Mouse (Mus musculus) neutrophil, adult 5-6 weeks (primary cell): Measurements from ENCODE around the gene Pde6c. TPM values are rescaled to one million over a fixed set of nuclear protein-coding genes. Genes with fewer than 3 reads are reported as not detected.

Source experiments
- ATAC-seq: fragments of 151-379, 151-347 bp; 2 replicates; pipeline ENCODE4 v1.8.0; 2017; ENCODE audit warnings: mild to moderate bottlenecking, moderate TSS enrichment; ENCODE audit not compliant: insufficient number of reproducible peaks, poor library complexity, low FRiP score, severe bottlenecking; ENCODE audit errors: extremely low read depth
- total RNA-seq: library from RNA; stranded (forward); fragments of 200-1000 nt; gene quantifications from 2 replicates; pipeline ENCODE4 v1.2.3, GENCODE M21; 2017

Pde6c gene
- not detected in 2 replicates for total RNA-seq

DNA sequence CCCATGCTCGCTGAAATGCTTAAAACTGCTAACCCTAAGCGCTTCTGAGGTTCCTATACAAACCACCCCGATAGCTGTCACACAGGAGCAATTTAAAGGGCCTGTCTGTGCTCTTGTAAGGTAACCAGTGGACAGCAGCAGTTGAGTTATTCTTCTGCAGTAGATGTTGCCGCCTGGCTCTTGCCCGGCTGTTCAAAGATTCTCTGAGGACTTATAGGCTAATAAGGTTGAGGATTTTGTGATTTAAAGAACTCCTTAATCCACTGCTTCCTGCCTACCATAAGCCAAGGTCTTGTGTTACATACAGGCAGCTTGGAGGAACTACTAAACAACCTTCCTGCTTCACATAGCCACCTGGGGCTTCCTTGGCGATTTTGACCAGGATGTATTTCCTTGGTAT is at the start of gene Pde6c:
Pde6c (plus strand) TSS at position 301 of the 400 bp plus-strand sequence.
- ATAC-seq = no peak

DNA sequence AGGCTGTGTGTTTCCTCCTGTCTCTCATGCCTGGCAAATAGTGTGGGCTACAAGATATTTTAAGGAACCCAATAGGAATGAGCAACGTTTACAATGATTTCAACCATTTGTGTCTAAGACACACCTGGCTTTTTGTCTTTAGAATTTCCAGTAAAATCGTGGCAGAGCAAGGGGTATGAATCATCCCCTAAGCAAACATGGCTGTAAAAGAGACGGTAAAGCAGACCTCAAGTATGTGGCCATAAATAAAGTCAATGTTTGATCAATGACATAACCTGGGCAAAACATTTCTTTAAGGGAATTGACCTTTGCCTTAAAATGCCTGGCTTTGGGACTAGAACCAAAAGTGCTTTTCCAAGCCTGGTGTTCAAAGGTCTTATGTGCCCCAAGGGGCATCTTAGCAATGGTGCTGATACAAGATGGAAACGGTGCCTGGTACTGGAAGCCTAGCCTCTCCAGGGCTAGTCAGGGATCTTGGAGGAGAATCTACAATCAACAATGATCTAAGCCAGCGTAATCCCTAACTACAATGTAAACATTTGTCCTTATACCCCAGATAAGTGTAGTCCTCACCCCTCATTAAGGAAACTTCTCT is 49.6 kb upstream of the Pde6c start:
- ATAC-seq = no peak

DNA sequence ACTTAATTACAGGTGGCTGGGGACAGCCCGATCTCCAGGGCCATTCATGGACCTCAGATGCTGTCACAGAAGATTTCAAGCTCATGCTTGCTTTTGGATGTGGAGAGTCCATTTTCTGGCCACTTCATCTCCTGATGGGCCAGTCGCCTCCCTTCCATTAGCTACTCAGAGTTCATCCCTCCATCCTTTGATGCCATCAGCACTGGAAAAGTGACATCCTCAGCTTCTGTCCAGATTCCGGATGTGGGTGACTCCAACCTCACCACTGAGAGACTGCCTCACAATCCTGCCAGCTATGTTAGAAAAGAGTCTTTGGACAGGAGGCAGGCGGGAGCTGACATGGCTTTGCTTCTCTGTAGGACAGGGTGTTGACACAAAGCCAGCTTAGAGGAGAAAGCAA is 46.7 kb upstream of the Pde6c start:
- ATAC-seq = no peak

DNA sequence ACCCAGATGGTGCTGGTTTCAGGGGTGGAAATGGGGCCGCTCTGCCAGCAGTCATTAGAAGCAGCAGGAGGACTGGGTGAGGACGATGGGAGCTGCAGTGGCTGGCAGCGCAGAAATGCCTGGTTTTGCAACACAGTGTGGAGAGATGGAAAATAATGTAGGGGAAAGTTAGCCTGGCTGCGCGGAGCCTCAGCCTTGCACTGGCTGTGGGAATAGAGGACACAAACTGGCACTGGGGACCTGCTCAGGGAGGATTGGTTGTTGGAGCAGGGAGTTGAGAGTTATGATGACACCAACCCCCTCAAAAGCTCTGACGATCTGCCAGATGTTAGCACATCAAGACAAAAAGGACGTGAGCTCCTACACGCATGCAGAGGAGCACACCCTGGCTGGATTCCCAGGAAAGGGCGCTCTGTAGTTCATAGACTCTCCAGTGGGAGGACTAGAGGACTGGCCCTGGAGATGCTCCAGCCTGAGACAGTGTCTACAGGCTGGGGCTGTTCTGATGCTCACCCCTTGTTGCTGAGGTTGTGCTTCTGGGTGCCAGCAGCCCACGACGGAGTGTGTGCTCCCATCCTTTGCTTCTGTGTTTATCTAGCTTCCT is 45.5 kb upstream of the Pde6c start:
- no peak for ATAC-seq

DNA sequence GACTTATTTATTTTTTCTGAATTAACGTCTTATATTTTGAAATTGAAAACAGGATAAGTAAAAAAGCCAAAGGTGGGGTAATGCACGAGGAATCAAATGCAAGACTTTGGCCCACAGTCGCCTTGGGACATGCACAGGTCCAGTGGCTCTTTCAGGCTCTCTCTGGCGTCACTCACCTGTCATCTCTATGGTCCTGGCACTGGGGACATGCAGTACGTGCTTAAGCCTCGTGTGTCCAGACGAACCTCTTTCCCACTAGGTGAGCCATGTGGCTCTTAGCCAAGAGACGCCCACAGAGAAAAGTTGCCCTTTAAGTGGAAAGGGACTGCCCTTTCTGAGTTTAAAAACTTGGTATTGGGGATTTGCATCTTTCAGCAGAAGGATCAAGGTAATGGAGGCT is 43.2 kb upstream of the Pde6c start:
- no peak for ATAC-seq

DNA sequence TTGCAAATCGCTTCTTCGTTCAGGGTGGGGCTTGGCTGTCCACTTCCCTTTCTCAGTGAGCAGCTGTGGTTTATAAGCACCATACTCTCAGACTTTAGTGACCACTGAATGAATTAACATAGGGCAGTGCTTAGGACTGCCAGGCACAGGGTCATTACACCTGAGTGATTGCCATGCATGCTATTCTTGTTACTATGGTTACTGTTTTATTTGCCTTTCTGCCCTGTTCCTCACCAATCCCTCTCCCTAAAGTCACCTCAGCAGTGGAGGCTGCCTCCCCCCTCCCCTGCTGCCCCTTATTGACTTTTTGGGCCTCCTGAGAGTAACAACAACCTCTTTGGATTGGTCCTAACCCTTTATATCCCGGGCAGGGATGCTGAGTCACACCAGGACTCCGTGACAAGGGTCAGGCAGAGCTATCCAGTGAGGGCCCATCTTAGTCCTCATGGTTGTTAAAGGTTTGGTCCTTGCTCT is 41.0 kb upstream of the Pde6c start:
- ATAC-seq = no peak

DNA sequence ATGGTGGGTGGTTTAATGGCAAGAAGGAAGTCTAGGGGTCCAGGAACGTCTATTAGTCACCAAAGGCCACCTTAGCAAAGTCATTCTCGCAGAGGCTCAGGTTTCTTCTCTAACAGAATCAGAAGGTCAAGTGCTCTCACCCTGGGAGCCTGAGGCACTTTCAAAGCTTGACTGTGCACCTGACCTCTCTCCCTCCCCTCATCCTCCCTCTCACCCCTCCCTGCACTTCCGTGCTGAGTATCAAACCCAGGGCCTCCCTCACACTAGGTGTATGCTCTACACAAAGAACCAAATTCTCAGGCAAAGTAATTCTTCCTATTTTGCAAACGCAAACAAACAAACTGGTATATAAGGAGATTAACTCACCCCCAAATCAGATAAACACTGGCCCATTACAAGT is 36.4 kb upstream of the Pde6c start:
- no peak for ATAC-seq

DNA sequence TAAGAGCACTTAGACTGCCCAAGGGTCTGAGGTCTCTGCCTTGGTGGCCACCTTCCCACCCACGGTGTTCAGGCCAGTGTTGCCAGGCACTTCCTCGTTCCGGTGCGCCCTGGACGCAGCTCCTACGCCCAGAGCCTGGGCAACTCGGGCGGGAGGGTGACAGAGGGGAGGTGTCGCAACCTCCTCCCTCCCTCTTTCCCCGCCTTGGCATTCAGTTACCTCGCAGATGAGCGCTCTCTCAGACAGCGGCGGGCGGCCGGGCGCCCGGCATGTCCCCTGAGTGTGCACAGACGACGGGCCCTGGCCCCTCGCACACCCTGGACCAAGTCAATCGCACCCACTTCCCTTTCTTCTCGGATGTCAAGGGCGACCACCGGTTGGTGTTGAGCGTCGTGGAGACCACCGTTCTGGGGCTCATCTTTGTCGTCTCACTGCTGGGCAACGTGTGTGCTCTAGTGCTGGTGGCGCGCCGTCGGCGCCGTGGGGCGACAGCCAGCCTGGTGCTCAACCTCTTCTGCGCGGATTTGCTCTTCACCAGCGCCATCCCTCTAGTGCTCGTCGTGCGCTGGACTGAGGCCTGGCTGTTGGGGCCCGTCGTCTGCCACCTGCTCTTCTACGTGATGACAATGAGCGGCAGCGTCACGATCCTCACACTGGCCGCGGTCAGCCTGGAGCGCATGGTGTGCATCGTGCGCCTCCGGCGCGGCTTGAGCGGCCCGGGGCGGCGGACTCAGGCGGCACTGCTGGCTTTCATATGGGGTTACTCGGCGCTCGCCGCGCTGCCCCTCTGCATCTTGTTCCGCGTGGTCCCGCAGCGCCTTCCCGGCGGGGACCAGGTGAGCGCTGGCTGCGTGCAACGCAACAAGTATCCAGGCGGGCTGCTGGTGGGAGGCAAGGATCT is 35.5 kb upstream of the Pde6c start, which contains the start of gene Ffar4:
Ffar4 (plus strand) TSS at position 214 of the 901 bp plus-strand sequence.
- ATAC-seq = no peak

DNA sequence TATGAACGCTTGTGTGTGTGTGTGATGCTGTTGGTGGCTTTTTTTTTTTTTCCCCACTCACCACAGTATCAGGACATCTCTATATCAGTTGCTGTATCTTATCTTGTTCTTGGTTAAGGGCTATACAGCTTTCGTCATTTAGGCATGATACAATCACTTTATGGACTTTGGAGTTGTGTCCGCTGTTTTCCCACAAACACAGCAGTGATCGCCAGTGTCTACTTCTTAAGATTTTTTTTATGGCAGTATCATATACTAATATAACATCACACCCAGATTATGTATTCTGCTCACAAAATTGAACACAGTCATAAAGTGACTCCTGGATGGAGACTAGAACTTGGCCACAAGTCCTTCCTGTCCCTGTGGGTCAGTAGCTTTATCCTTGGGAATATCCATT is 24.7 kb upstream of the Pde6c start:
- ATAC-seq = no peak

DNA sequence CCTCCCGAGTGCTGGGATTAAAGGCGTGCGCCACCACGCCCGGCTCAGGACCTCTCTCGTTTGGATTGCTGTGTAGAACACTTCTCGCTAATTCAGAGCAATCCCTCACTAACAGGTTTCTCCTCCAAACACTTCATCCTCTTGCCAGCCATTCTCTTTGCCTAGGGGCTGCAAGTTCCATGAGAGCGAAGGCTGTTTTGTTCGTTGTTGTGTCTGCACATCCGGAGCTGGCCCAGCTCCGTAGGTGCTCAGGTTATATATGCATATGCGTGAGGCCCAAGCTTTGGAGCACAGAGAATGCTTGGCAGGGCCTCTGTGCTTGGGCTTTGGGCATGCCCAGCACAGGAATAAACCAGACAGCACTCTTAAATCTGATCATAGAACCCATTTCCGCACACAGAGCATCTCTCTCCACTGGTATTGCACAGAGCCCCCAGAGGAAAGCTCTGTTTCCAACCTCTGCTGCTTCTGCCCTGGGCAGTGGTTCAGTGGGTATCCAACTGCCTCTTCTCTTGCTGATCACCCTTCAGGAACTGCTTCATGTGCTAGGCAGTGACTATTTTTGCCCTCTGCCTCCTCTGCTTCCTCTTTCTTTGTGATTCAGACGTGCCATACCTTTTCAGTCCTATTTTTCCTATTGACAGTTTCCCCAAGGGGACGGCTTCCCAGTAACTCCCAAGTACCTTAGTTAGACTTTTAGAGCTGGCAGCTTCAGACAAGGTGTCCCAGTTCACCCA is 22.9 kb upstream of the Pde6c start:
- no peak for ATAC-seq

DNA sequence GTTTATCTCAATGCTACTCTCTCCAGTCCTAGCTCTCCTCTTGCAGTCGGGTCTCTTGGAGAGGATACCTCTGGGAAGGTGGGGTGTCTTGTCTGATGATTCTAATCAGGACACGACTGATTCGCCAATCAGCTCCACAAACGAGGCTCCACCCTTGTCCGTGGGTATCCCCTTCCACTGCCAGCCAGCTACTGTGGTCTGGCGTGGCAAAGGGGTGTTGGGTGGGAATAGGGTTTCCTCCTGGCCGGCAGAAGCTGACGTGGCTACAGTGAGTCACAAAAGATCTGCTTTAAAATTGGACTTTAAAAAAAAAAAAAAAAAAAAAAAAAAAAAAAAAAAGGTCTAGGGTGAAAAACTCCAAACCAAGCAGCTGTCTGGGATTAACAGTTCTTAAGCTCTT is 21.5 kb upstream of the Pde6c start:
- no peak for ATAC-seq

DNA sequence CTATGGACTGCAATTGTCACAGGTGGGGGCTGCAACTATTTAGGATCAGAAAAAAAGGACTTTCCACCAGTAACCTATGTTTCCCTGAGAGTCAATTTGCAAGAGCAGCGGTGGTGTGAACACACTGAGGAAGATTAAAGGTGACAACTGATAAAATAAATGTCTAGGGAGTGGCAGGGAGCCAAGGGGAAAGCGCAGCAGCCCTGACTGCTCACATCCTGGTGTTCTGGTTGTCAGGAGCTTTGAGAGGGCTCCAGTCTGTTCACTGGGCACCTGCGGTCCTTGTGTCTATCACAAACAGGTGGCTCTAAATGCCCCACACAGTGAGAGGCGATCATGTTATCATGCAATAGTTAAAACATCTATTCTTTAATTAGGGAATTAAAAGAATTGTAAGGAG is 20.0 kb upstream of the Pde6c start:
- no peak for ATAC-seq

DNA sequence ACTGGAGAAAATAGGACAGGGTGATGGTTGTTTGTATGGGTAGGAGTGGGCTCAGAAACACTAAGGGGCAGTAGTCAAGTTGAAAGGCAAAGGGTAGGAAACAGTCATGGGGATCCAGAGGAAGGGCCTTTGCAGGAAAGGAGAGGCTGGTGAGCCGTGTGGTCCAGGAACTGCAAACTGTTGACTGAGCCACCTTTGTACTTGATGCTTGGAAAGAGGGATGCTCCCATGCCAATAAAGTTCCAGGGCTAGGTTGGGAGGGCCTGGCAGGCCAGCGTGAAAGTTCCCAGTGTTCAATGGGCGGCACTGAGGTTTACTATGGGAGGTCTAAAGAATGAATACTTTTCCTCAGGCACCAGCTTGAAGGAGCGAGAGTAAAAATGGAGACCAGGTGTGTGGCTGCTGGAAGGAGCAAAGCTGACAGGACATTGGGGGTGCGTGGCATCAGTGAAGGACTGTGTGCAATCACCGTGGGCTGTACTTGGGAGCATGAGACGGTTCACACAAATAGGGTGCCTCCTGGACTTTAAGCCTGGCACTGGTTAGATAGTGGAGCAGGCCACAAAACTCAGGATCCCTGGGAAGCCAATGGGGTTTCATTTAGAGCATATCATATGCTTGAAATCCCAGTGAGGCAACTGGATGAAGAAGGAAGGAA is 17.6 kb upstream of the Pde6c start:
- no peak for ATAC-seq

DNA sequence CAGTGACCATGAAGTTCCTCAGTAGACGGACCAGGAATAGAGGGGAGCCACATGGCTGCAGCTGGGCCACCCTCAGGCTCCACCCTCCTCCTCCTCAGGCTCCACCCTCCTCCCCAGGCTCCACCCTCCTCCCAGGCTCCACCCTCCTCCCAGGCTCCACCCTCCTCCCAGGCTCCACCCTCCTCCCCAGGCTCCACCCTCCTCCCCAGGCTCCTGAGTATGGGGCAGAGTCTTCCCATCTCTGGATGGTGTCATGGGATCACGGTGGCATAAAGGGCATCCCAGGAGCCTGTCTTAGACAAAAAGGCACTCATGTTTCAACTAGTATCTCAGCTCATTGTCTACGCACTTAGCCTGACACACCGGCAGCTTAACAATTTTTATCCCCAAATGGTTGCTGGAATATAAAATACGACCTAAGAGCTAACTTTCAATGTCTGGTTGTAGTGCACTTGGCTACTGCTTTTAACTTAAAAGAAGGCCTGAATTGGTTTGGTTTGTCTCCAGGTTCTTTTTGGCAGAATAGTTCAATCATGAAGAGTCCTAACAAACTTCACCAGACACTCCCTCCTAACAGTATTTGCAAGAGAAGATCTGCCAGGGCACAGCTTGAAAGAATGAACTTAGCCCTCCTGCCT is 12.3 kb upstream of the Pde6c start:
- no peak for ATAC-seq

DNA sequence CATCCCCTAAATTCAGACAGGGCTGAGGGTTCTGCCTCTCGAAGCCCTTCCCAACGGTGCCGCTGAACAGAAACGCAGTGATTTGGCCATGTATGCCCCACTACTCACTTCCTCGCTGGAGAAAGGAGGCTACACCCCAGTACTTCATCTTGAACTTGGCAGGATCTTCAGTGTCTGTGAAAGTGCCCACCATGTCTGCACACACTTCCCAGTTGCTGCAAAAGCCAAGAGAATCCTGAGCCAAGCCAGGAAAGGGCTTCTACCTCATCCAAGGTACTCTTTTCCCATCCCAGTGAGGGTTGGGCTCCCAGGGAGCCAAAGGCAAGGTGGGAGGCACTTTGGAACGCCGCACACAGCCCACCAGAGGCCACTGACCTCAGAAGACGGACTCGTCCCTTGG is 8.7 kb upstream of the Pde6c start:
- no peak for ATAC-seq

DNA sequence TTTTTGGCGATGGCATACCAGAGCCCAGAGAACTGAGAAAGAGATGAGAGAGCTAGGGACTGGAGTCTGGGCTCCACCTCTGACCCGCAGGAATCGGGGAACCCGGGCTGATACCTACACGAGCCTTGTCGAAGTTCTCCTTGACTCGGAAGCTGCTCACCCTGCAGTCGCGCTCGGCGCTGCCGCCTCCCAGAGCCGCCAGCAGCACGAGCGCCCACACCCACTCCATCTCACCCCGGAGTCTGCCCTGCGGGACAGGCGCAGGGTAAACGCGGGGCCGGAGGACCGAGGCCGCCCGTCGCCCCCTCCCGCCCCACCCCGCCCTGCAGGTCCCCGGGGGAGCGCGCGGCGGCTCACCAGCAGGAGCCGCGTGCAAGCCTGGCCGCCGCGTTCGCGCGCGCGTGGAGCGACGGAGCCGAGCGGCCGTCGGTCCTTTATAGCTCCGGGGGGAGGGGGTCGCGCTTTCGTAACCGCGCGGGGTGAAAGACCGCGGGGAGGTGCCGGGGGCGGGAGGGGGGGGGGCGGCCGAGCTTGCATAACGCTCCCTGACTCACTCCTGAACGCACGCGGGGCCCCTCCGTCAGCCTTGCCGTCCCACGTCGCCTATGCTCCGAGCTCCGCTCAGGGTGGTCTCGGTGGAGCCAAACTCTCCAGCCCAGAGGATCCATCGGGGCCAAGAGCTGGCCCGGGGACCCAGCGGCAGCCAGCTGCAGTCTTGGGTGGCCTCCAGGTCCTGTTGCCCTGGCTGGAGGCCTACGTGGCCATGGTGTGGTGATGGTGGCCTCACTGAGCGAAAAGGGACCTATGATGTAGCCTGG is 8.0 kb upstream of the Pde6c start:
- ATAC-seq = no peak

DNA sequence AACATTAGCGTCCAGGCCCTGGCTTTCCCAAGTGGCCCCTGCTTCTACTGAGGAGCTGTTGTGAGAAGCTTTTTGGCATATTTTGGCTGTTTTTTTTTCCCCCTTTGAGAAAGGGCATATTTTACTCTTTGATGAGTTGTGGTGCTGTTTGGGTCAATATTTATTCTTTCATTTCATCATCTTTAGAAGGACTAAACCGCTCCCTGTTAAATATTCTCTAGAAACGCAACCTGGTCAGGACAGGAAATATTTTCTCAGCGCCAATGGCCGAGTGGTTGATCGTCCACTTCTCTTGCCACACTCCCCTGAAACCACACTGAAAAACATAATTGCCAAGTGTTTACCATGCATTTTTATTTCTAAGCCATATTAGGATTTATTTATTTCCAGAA is 7.4 kb upstream of the Pde6c start, which contains the start of gene Rbp4:
Rbp4 (minus strand) TSS at position 63 of the 392 bp plus-strand sequence.
- no peak for ATAC-seq

DNA sequence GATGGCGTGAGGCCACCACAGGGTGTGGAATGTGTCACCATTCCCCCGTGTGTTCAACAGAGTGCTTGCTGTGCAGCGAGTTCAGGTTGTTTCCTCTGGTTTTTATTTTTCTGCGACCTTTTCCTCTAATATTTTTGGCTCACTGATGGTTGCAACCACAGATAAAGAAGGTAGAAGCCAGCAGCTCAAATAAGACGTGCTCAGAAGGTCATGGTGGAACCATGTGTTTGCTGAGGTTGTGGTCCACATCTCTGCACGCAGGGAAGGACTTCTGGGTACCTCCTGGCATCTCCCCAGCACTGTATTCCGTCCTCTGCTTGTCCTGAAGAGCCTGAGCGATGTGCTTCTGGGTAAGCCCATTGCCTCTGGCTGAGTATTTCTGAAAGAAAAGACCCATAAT is 5.9 kb upstream of the Pde6c start:
- ATAC-seq = no peak
